Mouse (Mus musculus) myocyte (in vitro differentiated cells): ENCODE measurements around the gene Nxph3. TPM values are rescaled to one million over a fixed set of nuclear protein-coding genes. Genes with fewer than 3 reads are reported as not detected.

Experiments
- H3K27me3 ChIP-seq: one replicate; pipeline ENCODE4 v1.6.1; 2011; ENCODE audit not compliant: control insufficient read depth, insufficient read depth, insufficient read length
- H3K36me3 ChIP-seq: one replicate; pipeline ENCODE4 v1.6.1; 2011; ENCODE audit not compliant: control insufficient read depth, insufficient read depth
- H3K4me2 ChIP-seq: one replicate; pipeline ENCODE4 v1.6.1; 2011; ENCODE audit warnings: low read depth, control low read depth
- H3K4me3 ChIP-seq: one replicate; pipeline ENCODE4 v1.5.1; 2011; ENCODE audit warnings: mild to moderate bottlenecking, control low read depth, moderate library complexity
- H3K79me2 ChIP-seq: one replicate; pipeline ENCODE4 v1.6.1; 2011; ENCODE audit not compliant: control insufficient read depth, insufficient read depth
- H3ac ChIP-seq: one replicate; pipeline ENCODE4 v1.6.1; 2011; ENCODE audit not compliant: control insufficient read depth, insufficient read length
- CEBPB ChIP-seq: IDR thresholded peaks from 2 replicates; pipeline ENCODE4 v1.6.1; 2011; ENCODE audit warnings: mild to moderate bottlenecking, moderate library complexity; ENCODE audit not compliant: poor library complexity, insufficient read depth, severe bottlenecking
- E2F4 ChIP-seq: IDR thresholded peaks from one replicate; pipeline ENCODE4 v1.6.1; 2011; ENCODE audit warnings: mild to moderate bottlenecking, control low read depth, moderate library complexity; ENCODE audit not compliant: insufficient read depth
- MAX ChIP-seq: IDR thresholded peaks from one replicate; pipeline ENCODE4 v1.6.1; 2011; ENCODE audit warnings: low read depth, mild to moderate bottlenecking, control low read depth
- MYOD1 ChIP-seq, 3 experiments: IDR thresholded peaks; one replicate each; pipeline ENCODE4 v1.6.1; 2011; ENCODE audit warnings: control low read depth in 2 of 3, low read depth in 2 of 3, mild to moderate bottlenecking in 2 of 3, moderate library complexity in 1 of 3; ENCODE audit not compliant: insufficient read length in 2 of 3, control insufficient read depth in 1 of 3
- MYOG ChIP-seq, 3 experiments: IDR thresholded peaks; one replicate each; pipeline ENCODE4 v1.6.1; 2011; ENCODE audit warnings: control low read depth in 2 of 3, low read depth in 2 of 3, mild to moderate bottlenecking in 2 of 3; ENCODE audit not compliant: insufficient read length in 2 of 3, control insufficient read depth in 1 of 3, insufficient read depth in 1 of 3
- POLR2A ChIP-seq: IDR thresholded peaks from one replicate; pipeline ENCODE4 v1.6.1; 2011; ENCODE audit warnings: low read depth, mild to moderate bottlenecking, control low read depth, moderate library complexity; ENCODE audit not compliant: insufficient read length
- POLR2AphosphoS2 ChIP-seq: IDR thresholded peaks from one replicate; pipeline ENCODE4 v1.6.1; 2011; ENCODE audit warnings: low read depth, control low read depth; ENCODE audit not compliant: insufficient read length
- REST ChIP-seq: IDR thresholded peaks from one replicate; pipeline ENCODE4 v1.6.1; 2011; ENCODE audit warnings: mild to moderate bottlenecking, control low read depth, moderate library complexity; ENCODE audit not compliant: insufficient read depth, insufficient read length
- SRF ChIP-seq: IDR thresholded peaks from one replicate; pipeline ENCODE4 v1.6.1; 2011; ENCODE audit warnings: low read depth; ENCODE audit not compliant: control insufficient read depth, insufficient read length
- TCF12 ChIP-seq: IDR thresholded peaks from one replicate; pipeline ENCODE4 v1.6.1; 2011; ENCODE audit warnings: mild to moderate bottlenecking, control low read depth; ENCODE audit not compliant: poor library complexity, insufficient read depth, severe bottlenecking
- TCF3 ChIP-seq: IDR thresholded peaks from one replicate; pipeline ENCODE4 v1.6.1; 2011; ENCODE audit warnings: low read depth, control low read depth; ENCODE audit not compliant: insufficient read length
- USF1 ChIP-seq: IDR thresholded peaks from one replicate; pipeline ENCODE4 v1.6.1; 2011; ENCODE audit warnings: low read depth, mild to moderate bottlenecking, control low read depth, moderate library complexity
- polyA plus RNA-seq: library from polyadenylated mRNA; unstranded; fragments of >200 nt; fragmentation: generic; extraction: Trizol; gene quantifications from one replicate; pipeline ENCODE4 v1.2.1, GENCODE M21; 2012; ENCODE audit warnings: missing spikeins

The Nxph3 gene
- polyA plus RNA-seq, 1 experiment: 0.04 TPM

- TF ChIP-seq USF1 (no peak), POLR2AphosphoS2 (no peak), POLR2A (no peak), MYOD1 (IDR thresholded peaks at IDR 0.05; ENCODE audit: control insufficient read depth in 1 of 3, insufficient read length in 2 of 3, low read depth in 2 of 3) (no peak), TCF3 (no peak)
- no peak overlapping the region for H3K4me3 ChIP-seq
- no peaks in the 10 kb centered on the region for H3K79me2 ChIP-seq
- H3K36me3 ChIP-seq: no peaks in the 10 kb centered on the region
- no peak overlapping the region for H3K4me2 ChIP-seq
- H3ac ChIP-seq: no peak overlapping the region
- peaks cover 5% of the 10 kb centered on the region for H3K27me3 ChIP-seq
Observed at GRCm38 (mm10) chr11:95540637-95541385, 26.4 kb upstream of the Nxph3 start.

- Histone ChIP-seq H3K4me3 (no peak overlapping the region), H3K36me3 (no peaks in the 10 kb centered on the region), H3K27me3 (peaks cover 5% of the 10 kb centered on the region), H3K79me2 (no peaks in the 10 kb centered on the region), H3K4me2 (no peak overlapping the region), H3ac (no peak overlapping the region)
- TF ChIP-seq CEBPB (no peak), POLR2AphosphoS2 (no peak), MYOD1 (IDR thresholded peaks at IDR 0.05; ENCODE audit: control insufficient read depth in 1 of 3, insufficient read length in 2 of 3, low read depth in 2 of 3) (no peak), REST (no peak), USF1 (no peak), SRF (no peak), MAX (no peak), TCF3 (no peak), E2F4 (no peak), MYOG (IDR thresholded peaks at IDR 0.05; ENCODE audit: control insufficient read depth in 1 of 3, insufficient read depth in 1 of 3, insufficient read length in 2 of 3, low read depth in 2 of 3) (no peak), TCF12 (no peak)
Observed at GRCm38 (mm10) chr11:95538378-95539104, 24.2 kb upstream of the Nxph3 start.

DNA sequence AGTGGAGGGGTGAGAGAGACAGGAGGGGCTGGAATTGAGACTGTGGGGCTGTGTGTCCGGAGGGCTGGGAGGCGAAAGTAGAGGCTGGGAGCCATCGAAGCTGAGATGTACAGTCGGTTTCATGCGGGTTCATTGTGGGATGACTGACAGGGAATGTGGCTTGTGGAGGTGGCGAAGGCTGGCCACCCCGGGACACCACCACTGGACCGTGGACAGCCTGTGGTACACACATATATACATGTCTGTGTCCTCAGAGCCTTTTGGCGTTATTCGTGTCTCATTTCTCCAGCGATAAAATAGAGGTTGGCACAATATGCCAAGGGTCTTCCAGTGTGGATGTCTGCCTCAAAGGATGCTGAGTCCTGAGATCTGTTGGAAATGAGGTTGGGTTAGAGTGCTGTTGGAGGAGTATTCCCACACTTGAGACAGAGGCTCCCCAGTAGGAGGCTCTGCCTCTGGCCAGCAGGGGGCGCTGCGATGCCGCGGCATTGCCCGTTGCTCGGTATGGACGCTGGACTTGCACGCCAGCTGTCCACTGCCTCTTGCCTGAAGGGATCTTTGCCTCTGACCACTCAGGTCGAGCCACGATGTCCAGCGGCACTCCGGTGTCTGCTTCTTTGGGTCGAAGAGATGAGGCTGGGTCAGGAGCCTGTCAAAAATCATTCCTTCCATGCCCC, 19.3 kb upstream of the Nxph3 start:
- TF ChIP-seq MYOG (IDR thresholded peaks at IDR 0.05; ENCODE audit: control insufficient read depth in 1 of 3, insufficient read depth in 1 of 3, insufficient read length in 2 of 3, low read depth in 2 of 3) (peak; percentile 9 to 75 (median 64)), MYOD1 (IDR thresholded peaks at IDR 0.05; ENCODE audit: control insufficient read depth in 1 of 3, insufficient read length in 2 of 3, low read depth in 2 of 3) (peak in 2 of 3 experiments; percentile 58 to 62), POLR2A (no peak)
- H3K4me3 ChIP-seq: no peak overlapping the region
- H3K79me2 ChIP-seq: no peaks in the 10 kb centered on the region
- H3K4me2 ChIP-seq: no peak overlapping the region
- H3K27me3 ChIP-seq: peaks cover 7% of the 10 kb centered on the region
- H3K36me3 ChIP-seq: no peaks in the 10 kb centered on the region
- no peak overlapping the region for H3ac ChIP-seq

DNA sequence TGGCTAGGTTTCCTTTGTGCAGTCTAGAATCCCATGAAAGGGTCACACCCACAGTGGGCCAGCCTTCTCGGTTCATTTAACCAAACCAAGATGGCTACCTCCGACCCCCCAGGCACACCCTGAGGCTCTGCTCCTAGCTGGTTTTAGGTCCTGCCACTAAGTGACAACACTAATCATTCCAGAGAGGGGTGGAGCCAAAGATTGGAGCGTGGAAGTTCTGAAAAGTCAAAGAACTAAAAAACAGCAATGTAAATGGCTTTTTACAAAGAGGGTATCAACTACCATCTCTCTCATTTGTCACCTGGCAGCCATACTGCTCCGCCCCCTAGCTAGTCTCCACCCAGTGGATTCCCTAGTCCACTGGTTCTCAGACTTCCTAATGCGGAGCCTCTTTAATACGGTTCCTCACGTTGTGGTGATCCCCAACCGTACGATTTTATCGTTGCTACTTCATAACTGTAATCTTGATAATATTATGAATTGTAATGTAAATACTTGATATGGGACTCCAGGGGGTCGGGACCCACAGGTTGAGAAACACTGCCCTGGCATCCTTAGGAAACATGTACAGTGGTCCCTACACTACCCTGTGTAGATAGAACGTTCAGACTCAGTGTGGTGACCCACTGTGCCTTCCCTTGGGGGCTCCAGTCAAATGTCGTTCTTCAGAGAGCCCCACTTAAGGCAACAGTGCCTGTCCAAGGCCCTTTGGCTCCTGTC, 18.1 kb upstream of the Nxph3 start:
- Histone ChIP-seq H3K36me3 (no peaks in the 10 kb centered on the region), H3K4me3 (no peak overlapping the region), H3K27me3 (peaks cover 7% of the 10 kb centered on the region), H3ac (no peak overlapping the region), H3K79me2 (no peaks in the 10 kb centered on the region), H3K4me2 (no peak overlapping the region)
- TF ChIP-seq E2F4 (no peak), POLR2A (no peak), MYOG (IDR thresholded peaks at IDR 0.05; ENCODE audit: control insufficient read depth in 1 of 3, insufficient read depth in 1 of 3, insufficient read length in 2 of 3, low read depth in 2 of 3) (no peak), TCF12 (no peak), CEBPB (no peak), REST (no peak), TCF3 (no peak), USF1 (no peak), POLR2AphosphoS2 (no peak)
